Mouse (Mus musculus): ENCODE data around the gene Pgam2.

DNA sequence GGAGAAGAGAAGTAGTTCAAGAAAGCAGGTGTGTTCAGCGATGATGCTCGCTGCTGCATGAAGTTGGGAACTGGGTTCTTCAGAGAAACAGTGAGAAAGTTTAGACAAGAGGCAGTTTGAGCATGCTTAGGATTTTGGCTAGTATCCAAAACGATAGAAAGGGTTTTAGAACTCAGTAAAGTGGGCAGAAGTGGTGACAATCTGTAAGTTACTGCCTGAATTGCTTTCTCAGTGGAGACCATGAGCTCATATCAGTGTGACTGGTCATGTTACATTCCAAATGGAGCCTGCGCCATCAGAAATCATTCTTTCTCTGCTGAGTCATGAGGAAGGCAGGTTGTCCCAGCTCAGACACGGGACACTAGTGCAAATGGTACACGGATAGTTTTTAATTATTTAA, 37.5 kb downstream of the Pgam2 start:
- TF ChIP-seq CTCF (IDR thresholded peaks at IDR 0.05; ENCODE audit: insufficient read depth, low read length) (no peak), POLR2A (IDR thresholded peaks at IDR 0.05; ENCODE audit: borderline replicate concordance, extremely low read depth, low read depth, low read length) (no peak)
